Mouse (Mus musculus): ENCODE data around the gene Met. TPM values are rescaled to one million over a fixed set of nuclear protein-coding genes. Genes with fewer than 3 reads are reported as not detected.
A peak's percentile ranks its signal among the peaks of the same experiment; 100 is the strongest.

The Met gene
- total RNA-seq, 2 experiments from 2014 or later: 13.0 to 17.5 TPM

GRCm38 (mm10) chr6:17491502-17491901 lies 27.9 kb downstream of the Met start:
- no peak for DNase-seq

GRCm38 (mm10) chr6:17492062-17492461 lies 28.5 kb downstream of the Met start:
- DNase-seq: no peak

- no peak for DNase-seq
These were observed 31.8 kb downstream of the Met start for GRCm38 (mm10) chr6:17495413-17495812.

GRCm38 (mm10) chr6:17497366-17497765 lies 33.8 kb downstream of the Met start:
- no peak for DNase-seq

- no peak for DNase-seq
These were observed 35.2 kb downstream of the Met start for GRCm38 (mm10) chr6:17498801-17499200.

- no peak for DNase-seq
These were observed 37.8 kb downstream of the Met start for GRCm38 (mm10) chr6:17501440-17501839.

GRCm38 (mm10) chr6:17502311-17502710 lies 38.7 kb downstream of the Met start:
- DNase-seq: no peak

- DNase-seq: no peak
These were observed 40.1 kb downstream of the Met start for GRCm38 (mm10) chr6:17503724-17504123.

GRCm38 (mm10) chr6:17505530-17505929 lies 41.9 kb downstream of the Met start:
- no peak for DNase-seq

GRCm38 (mm10) chr6:17506831-17507230 lies 43.2 kb downstream of the Met start:
- DNase-seq: no peak

GRCm38 (mm10) chr6:17508184-17508583 lies 44.6 kb downstream of the Met start:
- no peak for DNase-seq

- no peak for DNase-seq
These were observed 45.2 kb downstream of the Met start for GRCm38 (mm10) chr6:17508604-17509372.

- DNase-seq: no peak
These were observed 49.8 kb downstream of the Met start for GRCm38 (mm10) chr6:17513381-17513780.

GRCm38 (mm10) chr6:17515775-17516460 lies 52.3 kb downstream of the Met start:
- no peak for DNase-seq

GRCm38 (mm10) chr6:17521901-17522717 lies 58.5 kb downstream of the Met start:
- peak; percentile 21 for DNase-seq

- no peak for DNase-seq
These were observed 59.3 kb downstream of the Met start for GRCm38 (mm10) chr6:17522917-17523316.

- no peak for DNase-seq
These were observed 66.1 kb downstream of the Met start for GRCm38 (mm10) chr6:17529490-17530269.

- no peak for DNase-seq
These were observed 78.0 kb downstream of the Met start for GRCm38 (mm10) chr6:17541615-17542014.

- no peak for DNase-seq
These were observed 78.8 kb downstream of the Met start for GRCm38 (mm10) chr6:17542383-17542782.

GRCm38 (mm10) chr6:17545480-17545879 lies 81.9 kb downstream of the Met start:
- no peak for DNase-seq

GRCm38 (mm10) chr6:17546341-17546740 lies 82.7 kb downstream of the Met start:
- no peak for DNase-seq

- peak; percentile 31 for DNase-seq
These were observed 83.2 kb downstream of the Met start for GRCm38 (mm10) chr6:17546825-17547224.
